Mouse (Mus musculus) cerebellum, postnatal 14 days (tissue): ENCODE data around the gene Foxr2.

Source experiments
- DNase-seq, 2 experiments: peaks; one replicate each; pipeline ENCODE4 v3.0.0; 2021; ENCODE audit warnings: mixed read lengths in 2 of 2

Foxr2 gene

GRCm38 (mm10) chrX:153118486-153118885, at the start of gene Foxr2:
Foxr2 (plus strand) TSS chrX:153118786.
- DNase-seq, result no peak

- no peak for DNase-seq
These were observed 427 bp downstream of the Foxr2 start for GRCm38 (mm10) chrX:153119013-153119412.

- peak; percentile 89 to 91 for DNase-seq
These were observed 21.3 kb downstream of the Foxr2 start, which contains the start of gene Rragb for GRCm38 (mm10) chrX:153139734-153140515. Rragb (plus strand) TSS chrX:153139981.

- no peak for DNase-seq
These were observed 24.1 kb downstream of the Foxr2 start for GRCm38 (mm10) chrX:153142656-153143055.

GRCm38 (mm10) chrX:153151766-153152165, 33.2 kb downstream of the Foxr2 start:
- no peak for DNase-seq

- DNase-seq, result peak; percentile 39 to 58
These were observed 36.7 kb downstream of the Foxr2 start for GRCm38 (mm10) chrX:153155322-153155721.

GRCm38 (mm10) chrX:153174786-153175185, 56.2 kb downstream of the Foxr2 start:
- DNase-seq, result peak; percentile 3 to 22

- DNase-seq, result no peak
These were observed 63.6 kb downstream of the Foxr2 start for GRCm38 (mm10) chrX:153182221-153182620.
